Mouse (Mus musculus) left cerebral cortex, adult 9 months (tissue): ENCODE measurements around the gene Yeats4.
A peak's percentile ranks its signal among the peaks of the same experiment; 100 is the strongest.
"Not testable (repeated sequence)": the region's sequence is repeated elsewhere in the genome, so short reads cannot be mapped to it uniquely, and the experiment has no call there.

ENCODE experiments used
- DNase-seq, 2 experiments: peaks; one replicate each; pipeline ENCODE4 v3.0.0; 2022; ENCODE audit warnings: low spot score in 2 of 2

Yeats4 gene

GRCm38 (mm10) chr10:117224102-117224990 is at the start of gene Yeats4:
Gene Yeats4, minus strand, starts transcription at chr10:117224507.
- peak; percentile 87 to 95 for DNase-seq

- DNase-seq = no peak
Observed at GRCm38 (mm10) chr10:117272023-117272422, 47.7 kb upstream of the Yeats4 start.

- no peak for DNase-seq
Observed at GRCm38 (mm10) chr10:117259870-117260269, 35.6 kb upstream of the Yeats4 start.

- no peak for DNase-seq
Observed at GRCm38 (mm10) chr10:117238603-117239002, 14.3 kb upstream of the Yeats4 start, which contains the start of gene 9530003J23Rik. Gene 9530003J23Rik, minus strand, starts transcription at chr10:117238703.

- no peak for DNase-seq
Observed at GRCm38 (mm10) chr10:117235866-117236265, 11.6 kb upstream of the Yeats4 start.

GRCm38 (mm10) chr10:117234825-117235224 is 10.5 kb upstream of the Yeats4 start:
- no peak for DNase-seq

GRCm38 (mm10) chr10:117229826-117230225 is 5.5 kb upstream of the Yeats4 start:
- no peak for DNase-seq

GRCm38 (mm10) chr10:117226002-117226401 is 1.7 kb upstream of the Yeats4 start:
- DNase-seq = no peak

GRCm38 (mm10) chr10:117225094-117225493 is 787 bp upstream of the Yeats4 start:
- no peak for DNase-seq

- DNase-seq = no peak
Observed at GRCm38 (mm10) chr10:117223758-117224101, 577 bp downstream of the Yeats4 start.

- no peak for DNase-seq
Observed at GRCm38 (mm10) chr10:117222821-117223220, 1.5 kb downstream of the Yeats4 start.

- no peak for DNase-seq
Observed at GRCm38 (mm10) chr10:117218351-117218750, 6.0 kb downstream of the Yeats4 start.

GRCm38 (mm10) chr10:117217246-117217840 is 7.0 kb downstream of the Yeats4 start:
- no peak for DNase-seq

- no peak for DNase-seq
Observed at GRCm38 (mm10) chr10:117216793-117217192, 7.5 kb downstream of the Yeats4 start.

- DNase-seq = no peak
Observed at GRCm38 (mm10) chr10:117216132-117216495, 8.2 kb downstream of the Yeats4 start.

GRCm38 (mm10) chr10:117215409-117216131 is 8.7 kb downstream of the Yeats4 start:
- DNase-seq = no peak

- no peak for DNase-seq
Observed at GRCm38 (mm10) chr10:117211023-117211422, 13.3 kb downstream of the Yeats4 start.

- DNase-seq = peak in 1 of 2 experiments; percentile 29
Observed at GRCm38 (mm10) chr10:117209469-117209938, 14.8 kb downstream of the Yeats4 start.

GRCm38 (mm10) chr10:117208787-117209186 is 15.5 kb downstream of the Yeats4 start:
- DNase-seq = not testable (repeated sequence)

- DNase-seq = no peak
Observed at GRCm38 (mm10) chr10:117208221-117208620, 16.1 kb downstream of the Yeats4 start.

- no peak for DNase-seq
Observed at GRCm38 (mm10) chr10:117206070-117206469, 18.2 kb downstream of the Yeats4 start.

GRCm38 (mm10) chr10:117203558-117203981 is 20.7 kb downstream of the Yeats4 start:
- no peak for DNase-seq
